Mouse (Mus musculus): ENCODE data around the gene Msx2.
A peak's percentile ranks its signal among the peaks of the same experiment; 100 is the strongest.

The Msx2 gene

GRCm38 (mm10) chr13:53454794-53455672 is 17.8 kb downstream of the Msx2 start:
- Histone ChIP-seq H3K36me3 (ENCODE audit: control insufficient read depth, insufficient read depth, low read length, poor library complexity, severe bottlenecking) (no peaks in the 10 kb centered on the region), H3K27me3 (ENCODE audit: control insufficient read depth, insufficient read depth, low read length, poor library complexity, severe bottlenecking) (no peaks in the 10 kb centered on the region)
- DNase-seq (ENCODE audit: low read depth, low spot score), result no peak

DNA sequence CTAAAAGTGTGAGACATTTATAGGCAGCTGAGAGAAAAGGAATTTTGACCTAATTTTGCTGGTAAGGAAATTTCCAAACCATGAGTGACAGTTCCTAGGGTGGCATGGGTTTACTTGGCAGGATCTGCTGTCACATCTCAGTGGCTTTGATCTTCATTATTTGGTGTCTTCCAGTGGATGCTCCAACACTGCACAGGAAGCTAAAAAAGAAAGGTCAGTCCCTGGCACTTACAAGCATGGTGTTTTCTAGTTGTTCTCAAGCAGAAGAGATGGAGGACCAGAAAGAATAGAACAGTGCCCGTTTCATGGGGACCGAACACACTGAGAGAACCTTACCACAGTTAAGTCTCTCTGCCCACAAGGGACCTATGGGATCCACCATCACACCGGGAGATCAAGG is 18.9 kb downstream of the Msx2 start:
- no peaks in the 10 kb centered on the region for H3K27me3 ChIP-seq (ENCODE audit: control insufficient read depth, insufficient read depth, low read length, poor library complexity, severe bottlenecking)
- DNase-seq (ENCODE audit: low read depth, low spot score), result no peak
- H3K36me3 ChIP-seq (ENCODE audit: control insufficient read depth, insufficient read depth, low read length, poor library complexity, severe bottlenecking), result no peaks in the 10 kb centered on the region

- Histone ChIP-seq H3K27me3 (ENCODE audit: control insufficient read depth, insufficient read depth, low read length, poor library complexity, severe bottlenecking) (no peaks in the 10 kb centered on the region), H3K36me3 (ENCODE audit: control insufficient read depth, insufficient read depth, low read length, poor library complexity, severe bottlenecking) (no peaks in the 10 kb centered on the region)
- DNase-seq (ENCODE audit: low read depth, low spot score), result no peak
These were observed 25.3 kb downstream of the Msx2 start for GRCm38 (mm10) chr13:53447609-53448008.

GRCm38 (mm10) chr13:53443602-53444001 is 29.3 kb downstream of the Msx2 start:
- DNase-seq (ENCODE audit: low read depth, low spot score), result no peak
- no peaks in the 10 kb centered on the region; the same call in 1 of the 2 replicates for H3K27me3 ChIP-seq (ENCODE audit: control insufficient read depth, insufficient read depth, low read length, poor library complexity, severe bottlenecking)
- H3K36me3 ChIP-seq (ENCODE audit: control insufficient read depth, insufficient read depth, low read length, poor library complexity, severe bottlenecking), result no peaks in the 10 kb centered on the region

- H3K36me3 ChIP-seq (ENCODE audit: control insufficient read depth, insufficient read depth, low read length, poor library complexity, severe bottlenecking), result no peaks in the 10 kb centered on the region
- DNase-seq (ENCODE audit: low read depth, low spot score), result no peak
- no peaks in the 10 kb centered on the region; the same call in 1 of the 2 replicates for H3K27me3 ChIP-seq (ENCODE audit: control insufficient read depth, insufficient read depth, low read length, poor library complexity, severe bottlenecking)
These were observed 30.5 kb downstream of the Msx2 start for GRCm38 (mm10) chr13:53442168-53442980.

GRCm38 (mm10) chr13:53441307-53442028 is 31.4 kb downstream of the Msx2 start:
- no peaks in the 10 kb centered on the region; the same call in 1 of the 2 replicates for H3K27me3 ChIP-seq (ENCODE audit: control insufficient read depth, insufficient read depth, low read length, poor library complexity, severe bottlenecking)
- DNase-seq (ENCODE audit: low read depth, low spot score), result no peak
- no peaks in the 10 kb centered on the region for H3K36me3 ChIP-seq (ENCODE audit: control insufficient read depth, insufficient read depth, low read length, poor library complexity, severe bottlenecking)

DNA sequence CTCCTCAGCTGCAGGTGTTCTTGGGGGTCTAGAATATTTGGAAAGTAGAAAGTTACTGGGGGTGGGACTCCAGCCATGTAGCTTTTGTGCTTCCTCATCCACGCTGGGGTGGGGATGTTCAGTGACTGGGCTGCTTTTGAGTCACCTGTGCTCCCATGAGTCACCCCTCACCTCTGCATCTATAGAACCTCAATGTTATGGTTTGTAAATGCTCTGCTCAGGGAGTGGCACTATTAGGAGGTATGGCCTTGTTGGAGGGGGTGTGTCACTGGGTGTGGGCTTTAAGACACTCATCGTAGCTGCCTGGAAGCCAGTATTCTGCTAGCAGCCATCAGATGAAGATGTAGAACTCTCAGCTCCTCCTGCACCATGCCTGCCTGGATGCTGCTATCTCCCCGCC is 32.9 kb downstream of the Msx2 start:
- Histone ChIP-seq H3K27me3 (ENCODE audit: control insufficient read depth, insufficient read depth, low read length, poor library complexity, severe bottlenecking) (no peaks in the 10 kb centered on the region; the same call in 1 of the 2 replicates), H3K36me3 (ENCODE audit: control insufficient read depth, insufficient read depth, low read length, poor library complexity, severe bottlenecking) (no peaks in the 10 kb centered on the region)
- no peak for DNase-seq (ENCODE audit: low read depth, low spot score)

DNA sequence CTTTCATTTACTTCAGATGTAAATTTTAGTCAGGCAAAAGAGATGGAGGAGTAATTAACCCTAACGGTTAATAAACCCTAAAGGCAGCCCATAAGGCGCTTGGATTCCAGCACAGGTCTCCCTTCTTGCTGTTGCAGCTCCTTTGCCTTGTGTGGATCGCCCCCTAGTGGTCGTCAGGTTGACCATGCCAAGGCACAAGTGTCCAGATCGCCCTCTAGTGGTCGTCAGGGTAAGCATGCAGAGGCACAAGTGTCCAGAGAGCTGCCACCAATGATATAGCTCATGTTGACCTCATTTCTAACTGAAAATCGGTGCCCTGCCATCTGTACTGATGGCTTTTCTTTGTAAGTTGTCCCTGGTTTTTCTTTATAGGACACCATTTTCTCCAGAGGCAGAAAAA is 46.4 kb downstream of the Msx2 start:
- Histone ChIP-seq H3K27me3 (ENCODE audit: control insufficient read depth, insufficient read depth, low read length, poor library complexity, severe bottlenecking) (no peaks in the 10 kb centered on the region), H3K36me3 (ENCODE audit: control insufficient read depth, insufficient read depth, low read length, poor library complexity, severe bottlenecking) (no peaks in the 10 kb centered on the region)
- DNase-seq (ENCODE audit: low read depth, low spot score), result peak; percentile 88

DNA sequence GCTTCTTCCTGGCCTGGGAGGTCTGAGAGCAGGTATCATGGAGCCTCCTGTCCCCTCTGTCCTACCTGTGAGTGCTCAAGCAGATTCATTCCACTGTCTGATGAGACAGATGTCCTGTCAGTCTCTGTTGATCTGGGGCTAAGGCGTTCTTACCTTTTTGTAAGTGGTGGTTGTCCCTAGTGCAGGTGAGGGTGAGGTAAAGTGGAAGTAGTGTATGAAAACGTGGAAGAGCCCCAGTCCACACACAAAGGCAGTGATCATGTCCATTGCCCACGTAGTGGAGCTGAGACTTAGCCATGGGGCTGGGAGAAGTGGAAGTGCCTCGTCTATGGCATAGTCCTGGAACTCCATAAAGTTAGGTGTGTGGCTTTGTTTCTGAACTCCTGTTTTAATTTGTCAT is 51.7 kb downstream of the Msx2 start:
- Histone ChIP-seq H3K36me3 (ENCODE audit: control insufficient read depth, insufficient read depth, low read length, poor library complexity, severe bottlenecking) (no peaks in the 10 kb centered on the region), H3K27me3 (ENCODE audit: control insufficient read depth, insufficient read depth, low read length, poor library complexity, severe bottlenecking) (no peaks in the 10 kb centered on the region)
- no peak for DNase-seq (ENCODE audit: low read depth, low spot score)

GRCm38 (mm10) chr13:53420741-53421140 is 52.1 kb downstream of the Msx2 start:
- Histone ChIP-seq H3K27me3 (ENCODE audit: control insufficient read depth, insufficient read depth, low read length, poor library complexity, severe bottlenecking) (no peaks in the 10 kb centered on the region), H3K36me3 (ENCODE audit: control insufficient read depth, insufficient read depth, low read length, poor library complexity, severe bottlenecking) (no peaks in the 10 kb centered on the region)
- DNase-seq (ENCODE audit: low read depth, low spot score), result no peak

- no peaks in the 10 kb centered on the region for H3K36me3 ChIP-seq (ENCODE audit: control insufficient read depth, insufficient read depth, low read length, poor library complexity, severe bottlenecking)
- no peak for DNase-seq (ENCODE audit: low read depth, low spot score)
- no peaks in the 10 kb centered on the region for H3K27me3 ChIP-seq (ENCODE audit: control insufficient read depth, insufficient read depth, low read length, poor library complexity, severe bottlenecking)
These were observed 53.2 kb downstream of the Msx2 start for GRCm38 (mm10) chr13:53419681-53420080.

GRCm38 (mm10) chr13:53417701-53418100 is 55.2 kb downstream of the Msx2 start:
- Histone ChIP-seq H3K27me3 (ENCODE audit: control insufficient read depth, insufficient read depth, low read length, poor library complexity, severe bottlenecking) (no peaks in the 10 kb centered on the region), H3K36me3 (ENCODE audit: control insufficient read depth, insufficient read depth, low read length, poor library complexity, severe bottlenecking) (no peaks in the 10 kb centered on the region)
- no peak for DNase-seq (ENCODE audit: low read depth, low spot score)
